Mouse (Mus musculus) thymus, postnatal 10 days (tissue): ENCODE results near the gene Lats1.

ENCODE experiments used
- DNase-seq, 2 experiments: peaks; one replicate each; pipeline ENCODE4 v3.0.0; 2021; ENCODE audit warnings: low spot score in 2 of 2

Lats1 gene

DNA sequence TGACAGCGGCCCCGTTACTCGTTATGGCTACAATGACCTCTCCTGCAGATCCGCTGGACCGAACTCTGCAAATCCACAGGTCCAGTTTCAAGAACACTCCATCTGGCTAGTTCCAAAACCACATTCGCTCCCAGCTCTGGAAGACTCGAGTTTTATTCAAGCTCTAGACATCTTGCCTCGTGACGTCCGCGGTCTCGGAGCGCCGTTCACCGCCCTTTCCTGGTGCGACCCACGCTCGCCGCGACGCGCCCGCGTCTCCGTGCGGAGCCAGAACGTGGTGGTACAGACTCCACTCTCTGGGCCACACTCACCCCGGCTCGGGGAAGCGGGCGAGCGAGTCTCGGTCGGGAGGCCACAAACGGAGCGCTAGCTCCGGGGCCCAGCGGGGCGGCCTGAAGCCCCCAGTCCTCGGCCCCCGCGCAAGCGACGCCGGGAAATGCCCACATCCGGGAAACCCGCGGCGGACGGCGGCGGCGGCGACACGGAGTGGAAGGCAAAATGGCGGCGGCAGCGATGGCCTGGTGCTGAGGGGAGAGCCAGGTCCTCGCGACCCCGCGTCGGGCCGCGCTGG, at the start of gene Lats1, which contains the start of gene Pcmt1:
TSS of gene Lats1 (plus strand) at position 484 of the 571 bp plus-strand sequence.
TSS of gene Pcmt1 (minus strand) at position 406 of the 571 bp plus-strand sequence.
- DNase-seq, result peak; percentile 82 to 89

DNA sequence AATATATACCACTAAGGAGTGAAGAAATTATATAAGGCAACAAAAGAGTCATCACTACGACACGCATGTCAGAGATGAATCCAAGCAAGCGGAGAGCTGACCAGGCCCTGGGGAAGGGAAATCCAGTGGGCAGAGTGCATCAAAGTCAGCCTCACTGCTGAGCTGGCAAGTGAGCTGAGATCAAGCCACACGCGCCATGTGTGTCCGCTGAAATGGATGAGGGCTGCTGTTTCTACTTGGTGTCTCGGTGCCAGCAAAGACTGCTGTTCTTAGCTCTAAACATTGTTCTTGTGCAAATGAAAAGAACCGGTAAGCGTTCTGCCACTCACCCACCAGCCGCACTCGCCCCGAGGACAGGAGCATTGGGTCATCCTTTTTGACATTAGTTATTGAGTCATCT, 40.6 kb upstream of the Lats1 start:
- no peak for DNase-seq

DNA sequence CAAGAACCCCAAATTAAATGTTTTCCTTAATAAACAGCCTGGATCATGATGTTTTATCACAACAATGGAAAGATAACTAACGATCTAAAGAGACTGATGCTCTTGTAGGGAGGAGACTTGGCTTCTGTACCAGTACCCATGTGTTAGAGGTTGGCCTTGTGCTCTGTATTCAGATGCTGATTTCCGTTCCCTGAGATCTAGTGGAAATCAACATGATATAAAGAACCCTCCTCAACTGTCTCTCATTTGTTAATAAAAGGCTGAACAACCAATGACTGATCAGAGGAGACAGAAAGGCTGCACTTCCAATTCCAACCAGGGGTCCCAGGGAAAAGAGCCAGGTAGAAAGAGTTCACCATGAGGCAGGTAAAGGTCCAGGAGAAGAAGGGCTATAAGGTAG, 35.1 kb upstream of the Lats1 start:
- no peak for DNase-seq

DNA sequence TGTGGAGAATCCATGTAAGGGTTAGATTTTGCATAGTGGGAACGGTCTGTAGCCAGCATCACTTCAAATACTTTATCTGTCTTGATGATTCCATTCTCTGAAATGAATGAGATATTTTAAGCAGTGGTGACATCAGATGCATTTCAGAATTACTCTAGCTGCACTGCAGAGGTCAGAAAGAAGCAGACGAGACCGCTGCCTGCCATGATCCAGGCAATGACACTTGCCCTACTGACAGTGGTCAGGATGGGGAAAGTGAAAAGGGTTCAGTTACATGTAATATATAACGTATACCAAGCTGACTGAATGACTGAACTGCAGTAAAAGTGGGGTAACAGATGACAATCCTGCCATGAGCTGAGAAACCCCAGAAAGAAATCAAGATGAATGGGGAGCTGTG, 32.0 kb upstream of the Lats1 start:
- DNase-seq, result no peak

DNA sequence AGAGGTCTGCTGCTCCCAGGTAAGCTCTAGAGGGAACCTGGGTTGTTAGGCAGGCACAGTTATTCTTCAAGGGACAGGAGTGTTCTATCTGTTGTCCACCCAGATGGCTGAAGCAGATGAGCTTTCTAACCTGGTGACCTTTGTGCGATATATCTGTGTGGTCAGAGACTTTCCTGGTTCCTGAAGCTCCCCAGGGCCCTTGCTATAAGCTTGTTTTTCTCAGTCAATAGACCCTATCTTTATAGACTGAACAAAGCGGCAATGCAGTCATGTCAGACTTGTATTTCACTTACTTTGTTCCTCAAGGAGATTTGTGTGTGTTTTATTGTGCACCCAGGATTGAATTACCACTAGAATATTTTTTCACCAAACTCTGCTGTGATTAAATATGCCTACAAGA, 30.0 kb upstream of the Lats1 start:
- no peak for DNase-seq

DNA sequence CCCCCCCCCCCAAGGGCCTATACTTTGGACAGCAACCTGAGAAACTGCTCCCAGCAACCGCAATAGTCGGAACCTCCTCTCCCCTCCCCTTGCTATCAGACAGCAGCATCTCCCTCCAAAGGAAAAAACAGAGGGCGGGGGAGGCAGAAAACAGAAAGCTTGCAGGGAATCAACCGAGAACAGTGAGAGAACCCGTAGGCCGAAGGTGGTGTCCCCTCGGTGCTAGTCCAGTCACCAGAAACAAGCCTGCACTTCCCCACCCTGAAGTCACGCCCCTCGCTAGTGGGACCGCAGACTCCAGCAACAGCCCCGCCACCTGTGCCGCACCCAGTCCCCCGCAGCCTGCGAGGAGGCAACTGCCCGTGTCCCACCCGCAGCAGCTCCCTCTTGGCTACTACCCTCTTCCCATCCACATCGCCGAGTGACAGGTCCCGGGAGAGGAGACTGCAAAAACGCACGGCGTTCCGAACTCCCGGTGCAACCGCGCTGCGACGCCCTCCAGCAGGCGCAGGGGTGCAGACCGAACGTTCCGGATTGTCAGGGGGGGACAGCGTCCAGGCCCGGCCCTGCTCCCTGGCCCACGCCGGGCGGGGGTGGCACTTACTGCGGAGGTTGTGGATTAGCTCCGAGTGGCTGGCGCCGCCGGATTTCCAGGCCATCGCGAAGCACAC, 18.4 kb upstream of the Lats1 start:
- peak in 1 of 2 experiments; percentile 59 for DNase-seq

DNA sequence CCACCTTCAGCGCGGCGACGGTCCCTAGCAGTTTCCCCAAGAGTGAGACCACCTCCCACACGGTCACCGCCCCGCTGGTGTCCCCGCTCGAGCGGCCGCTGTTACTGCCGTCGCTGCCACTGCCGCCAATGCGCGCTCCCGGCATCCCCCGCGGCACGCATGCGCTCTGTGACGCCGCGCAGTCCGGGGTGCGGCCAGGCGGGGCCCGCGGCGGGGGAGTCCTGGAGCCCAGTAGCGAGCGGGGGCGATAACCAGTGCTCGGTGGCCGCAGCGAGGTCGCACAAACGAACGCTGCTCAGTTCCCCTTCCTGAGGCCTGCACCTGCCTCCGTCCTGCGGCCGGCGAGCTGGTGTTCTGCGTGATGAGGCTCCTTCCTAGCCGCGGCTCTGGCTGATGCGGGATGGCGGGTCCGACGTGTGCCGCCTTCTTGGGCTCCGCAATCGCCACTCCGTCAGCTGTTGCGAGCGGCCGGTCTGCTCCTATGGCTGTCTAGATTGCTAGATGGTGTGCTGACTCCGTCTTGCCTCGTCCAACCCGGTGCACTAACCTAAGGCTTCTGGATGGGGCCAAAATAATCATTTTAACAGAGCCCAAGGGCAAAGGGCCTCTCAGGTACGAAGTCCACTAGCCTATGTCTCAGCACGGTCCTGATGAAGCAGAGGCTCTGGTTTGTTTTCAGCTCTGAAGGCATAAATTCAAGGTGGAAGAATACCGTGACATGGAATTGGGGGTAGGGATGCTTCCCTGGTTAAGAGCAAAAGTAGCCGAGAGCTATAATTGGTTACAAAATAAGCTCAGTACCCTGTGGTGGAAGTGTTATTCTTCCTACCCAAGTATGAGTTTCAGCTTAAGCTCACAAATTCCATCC, 17.6 kb upstream of the Lats1 start:
- DNase-seq, result peak; percentile 80 to 88

DNA sequence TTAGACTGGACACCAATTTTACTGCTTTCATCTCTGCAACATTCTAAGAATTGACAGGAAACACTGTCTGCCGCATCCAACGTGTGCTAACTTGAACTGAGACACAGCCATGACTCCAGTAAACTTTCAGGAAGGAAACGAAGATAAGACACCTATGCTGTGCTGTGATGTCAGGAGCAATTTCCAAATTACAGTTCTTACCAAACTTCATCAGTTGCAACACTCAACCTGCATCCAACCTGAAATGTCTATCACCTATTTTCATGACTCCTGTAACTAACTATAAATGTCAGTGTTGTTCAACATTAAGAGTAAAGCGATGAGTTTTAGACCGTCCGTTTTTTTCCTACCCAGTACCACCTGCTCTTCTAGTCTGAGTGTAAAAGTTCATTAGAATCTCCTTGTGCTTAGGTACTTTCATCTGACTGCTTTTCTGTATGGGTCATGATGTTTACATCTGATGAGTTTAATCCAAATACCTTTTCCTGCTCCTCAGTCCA, 16.9 kb upstream of the Lats1 start:
- DNase-seq, result no peak

DNA sequence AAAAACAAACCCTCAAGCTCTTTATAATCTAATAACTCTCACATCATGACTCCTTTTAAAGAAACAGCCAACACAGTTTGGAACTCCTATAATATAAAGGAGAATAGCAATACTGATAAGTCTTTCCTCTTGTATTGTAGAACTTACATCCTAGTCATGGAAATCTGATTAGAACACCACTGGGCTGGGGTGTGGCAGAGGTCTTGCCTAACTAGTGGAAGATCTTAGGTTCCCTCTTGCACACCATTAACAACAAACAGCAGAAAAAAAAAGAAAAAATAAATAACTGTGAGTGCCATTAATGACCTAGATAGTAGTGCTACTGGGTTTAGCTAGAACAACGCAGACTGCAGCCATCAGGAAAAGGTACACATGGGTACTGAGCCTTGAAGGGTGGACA, 16.1 kb upstream of the Lats1 start:
- DNase-seq, result no peak

DNA sequence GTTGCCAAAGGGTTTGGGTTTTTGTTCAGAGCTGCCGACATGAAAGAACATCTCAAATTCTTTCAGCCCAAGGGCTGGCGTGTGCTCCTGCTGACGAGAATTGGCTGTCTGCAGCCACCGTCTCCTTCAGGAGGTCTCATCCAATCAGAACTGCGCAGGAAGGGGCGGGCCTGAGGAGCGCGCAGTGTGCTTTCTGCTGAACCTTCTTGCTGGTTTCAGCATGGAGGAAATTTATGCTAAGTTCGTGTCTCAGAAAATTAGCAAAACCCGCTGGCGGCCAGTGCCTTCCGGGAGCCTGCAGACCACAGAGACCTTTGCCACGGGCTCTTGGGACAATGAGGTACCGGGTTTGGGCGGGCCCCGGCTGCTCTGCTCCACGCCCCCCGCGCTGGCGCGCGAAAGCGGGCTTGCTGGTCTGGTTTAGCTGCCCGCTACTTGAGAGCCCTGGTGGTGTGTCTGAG, 13.6 kb upstream of the Lats1 start, which contains the start of gene Nup43:
TSS of gene Nup43 (plus strand) at position 162 of the 461 bp plus-strand sequence.
- DNase-seq, result peak; percentile 82 to 89

DNA sequence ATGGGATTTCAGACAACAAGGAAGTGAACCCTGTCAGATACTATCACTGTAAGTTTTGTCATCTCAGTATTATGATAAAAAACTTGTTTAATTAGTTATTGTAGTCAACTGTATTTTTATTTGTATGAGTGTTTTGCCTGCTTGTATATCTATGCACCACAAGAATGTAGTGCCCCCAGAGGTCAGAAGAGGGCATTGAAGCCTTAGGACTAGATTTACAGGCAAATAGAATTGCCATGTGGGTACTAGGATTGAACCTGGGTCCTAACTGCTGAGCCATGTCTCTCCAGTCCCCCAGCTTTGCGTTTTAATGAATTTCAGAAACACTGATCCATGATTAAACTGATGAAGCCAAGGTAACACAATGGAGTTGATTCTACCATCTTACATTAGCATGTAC, 7.3 kb upstream of the Lats1 start:
- DNase-seq, result peak in 1 of 2 experiments; percentile 26

DNA sequence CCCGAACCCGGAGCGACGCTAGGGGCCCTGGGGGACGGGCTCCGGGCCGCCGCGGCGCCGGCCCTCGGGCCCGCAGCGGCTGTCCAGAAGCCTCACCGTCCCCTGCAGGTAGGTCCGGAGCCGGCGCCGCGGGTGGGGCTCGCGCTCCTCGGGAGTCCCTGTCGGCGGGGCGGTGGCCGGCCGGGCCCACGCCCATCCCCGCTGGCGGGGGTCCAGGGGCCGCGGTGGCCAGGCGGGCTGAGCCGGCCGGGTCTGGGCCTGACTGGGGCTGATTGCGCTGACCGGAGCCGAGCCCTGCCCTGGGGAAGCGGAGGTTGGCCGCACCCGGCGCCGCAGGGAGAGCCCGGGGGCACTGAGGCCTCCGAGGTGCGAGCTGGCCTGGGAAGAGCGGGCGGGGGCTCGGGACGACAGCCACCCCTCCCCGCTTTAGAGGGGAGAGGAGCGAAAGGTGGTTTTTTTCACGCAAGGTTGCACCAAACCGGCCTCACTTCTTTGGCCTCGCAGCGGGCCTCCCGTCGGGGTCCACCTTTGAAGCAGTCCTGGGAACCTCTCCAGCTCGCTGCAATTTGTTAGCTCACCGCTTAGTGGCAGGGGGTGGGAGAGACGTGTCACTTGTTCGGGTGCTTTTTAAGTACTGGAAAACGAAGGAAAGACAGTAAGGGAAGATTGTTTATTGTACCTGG, 470 bp downstream of the Lats1 start:
- peak; percentile 52 to 58 for DNase-seq

DNA sequence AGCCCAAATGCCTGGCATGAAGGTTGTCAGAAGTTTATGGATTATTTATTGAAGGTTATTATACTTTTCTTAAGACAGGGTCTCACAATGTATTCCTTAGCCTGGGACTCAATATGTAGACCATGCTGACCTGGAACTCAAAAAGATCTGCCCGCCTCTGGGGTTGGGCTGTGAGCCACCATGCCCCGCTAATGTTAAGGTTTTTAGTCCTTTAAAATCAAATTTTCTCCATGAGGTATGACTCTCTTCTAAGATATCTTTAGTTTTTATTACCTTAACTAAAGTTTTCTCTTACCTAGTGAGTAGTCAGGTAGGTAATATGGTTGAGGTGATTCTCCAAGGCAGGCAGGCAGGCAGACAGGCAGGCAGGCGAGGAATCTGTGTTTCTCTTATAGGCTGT, 1.2 kb downstream of the Lats1 start:
- DNase-seq, result no peak

DNA sequence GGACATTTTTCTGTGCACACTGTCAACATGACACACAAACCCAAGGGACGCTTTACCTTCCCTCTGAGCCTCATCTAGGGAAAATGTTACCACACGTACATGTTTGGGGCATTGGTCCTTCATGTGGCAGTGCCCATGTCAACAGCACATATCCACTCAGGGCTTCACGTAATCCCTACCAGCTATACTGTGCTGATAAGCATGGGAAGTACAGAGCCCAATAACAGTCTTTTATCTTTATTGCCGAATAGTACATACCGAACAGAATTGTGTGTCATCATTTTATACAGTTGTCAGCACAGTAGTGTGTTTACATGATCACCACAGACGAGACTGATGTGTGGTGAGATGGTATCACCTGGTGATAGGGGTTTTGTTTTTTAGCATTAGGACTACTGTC, 5.9 kb downstream of the Lats1 start:
- no peak for DNase-seq

DNA sequence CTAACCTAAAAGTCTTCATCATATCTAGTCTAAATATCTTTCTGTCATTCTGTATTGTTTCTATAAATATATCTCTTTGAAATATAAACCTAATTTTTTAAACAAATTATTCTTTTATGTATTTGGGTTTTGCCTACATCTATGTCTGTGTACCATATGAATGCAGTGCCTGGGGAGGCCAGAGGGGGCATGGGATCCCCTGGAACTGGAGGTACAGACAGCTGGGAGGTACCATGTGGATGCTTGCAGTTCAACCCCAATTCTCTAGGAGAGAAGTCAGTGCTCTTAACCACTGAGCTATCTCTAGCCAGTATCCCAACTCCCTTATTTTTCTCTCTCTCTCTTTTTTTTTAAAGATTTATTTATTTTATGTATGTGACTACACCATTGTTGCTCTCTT, 14.3 kb downstream of the Lats1 start:
- peak; percentile 9 to 12 for DNase-seq

DNA sequence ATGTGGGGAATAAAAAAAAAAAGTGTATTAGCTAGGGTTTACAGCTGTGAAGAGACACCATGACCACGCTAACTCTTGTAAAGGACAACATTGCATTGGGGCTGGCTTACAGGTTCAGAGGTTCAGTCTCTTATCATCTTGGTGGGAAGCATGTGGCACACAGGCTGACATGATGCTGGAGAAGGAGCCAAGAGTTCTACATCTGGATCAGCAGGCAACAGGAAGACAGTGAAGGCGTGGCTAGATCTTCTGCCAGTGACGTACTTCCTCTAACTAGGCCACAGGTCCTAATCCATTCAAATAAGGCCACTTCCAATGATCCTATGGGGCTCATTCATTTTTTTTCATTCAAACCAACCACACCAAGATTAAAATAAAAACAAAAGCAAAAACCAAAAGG, 19.1 kb downstream of the Lats1 start:
- no peak for DNase-seq

DNA sequence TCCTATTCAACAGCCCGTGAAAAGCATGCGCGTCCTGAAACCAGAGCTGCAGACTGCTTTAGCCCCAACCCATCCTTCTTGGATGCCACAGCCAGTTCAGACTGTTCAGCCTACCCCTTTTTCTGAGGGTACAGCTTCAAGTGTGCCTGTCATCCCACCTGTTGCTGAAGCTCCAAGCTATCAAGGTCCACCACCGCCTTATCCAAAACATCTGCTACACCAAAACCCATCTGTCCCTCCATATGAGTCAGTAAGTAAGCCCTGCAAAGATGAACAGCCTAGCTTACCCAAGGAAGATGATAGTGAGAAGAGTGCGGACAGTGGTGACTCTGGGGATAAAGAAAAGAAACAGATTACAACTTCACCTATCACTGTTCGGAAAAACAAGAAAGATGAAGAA, 21.6 kb downstream of the Lats1 start:
- DNase-seq, result no peak

DNA sequence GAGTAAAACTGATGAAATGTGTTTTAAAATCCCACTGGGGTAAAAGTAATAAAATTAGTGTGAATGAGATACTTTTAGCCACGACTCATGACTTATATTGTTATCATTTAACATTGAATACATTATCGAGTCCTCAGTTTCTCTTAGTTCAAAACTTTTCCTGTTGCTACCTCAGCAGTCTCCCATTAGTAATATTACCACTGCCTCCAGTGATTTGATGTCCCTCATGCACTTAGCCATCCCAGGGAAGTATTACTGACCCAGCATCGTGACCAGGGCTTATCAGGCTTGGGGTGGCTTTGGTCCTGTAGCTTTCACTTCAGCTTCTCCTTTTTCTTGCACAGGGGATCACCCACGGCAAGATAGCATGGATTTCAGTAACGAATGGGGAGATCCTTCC, 29.1 kb downstream of the Lats1 start:
- DNase-seq, result no peak

DNA sequence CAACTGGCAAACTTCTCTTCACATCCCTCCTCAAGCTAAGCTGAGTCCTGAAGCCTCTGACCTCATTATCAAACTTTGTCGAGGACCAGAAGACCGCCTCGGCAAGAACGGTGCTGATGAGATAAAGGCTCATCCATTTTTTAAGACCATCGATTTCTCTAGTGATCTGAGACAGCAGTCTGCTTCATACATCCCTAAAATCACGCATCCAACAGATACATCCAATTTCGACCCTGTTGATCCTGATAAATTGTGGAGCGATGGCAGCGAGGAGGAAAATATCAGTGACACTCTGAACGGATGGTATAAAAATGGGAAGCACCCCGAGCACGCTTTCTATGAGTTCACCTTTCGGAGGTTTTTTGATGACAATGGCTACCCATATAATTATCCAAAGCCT, 31.5 kb downstream of the Lats1 start:
- no peak for DNase-seq

DNA sequence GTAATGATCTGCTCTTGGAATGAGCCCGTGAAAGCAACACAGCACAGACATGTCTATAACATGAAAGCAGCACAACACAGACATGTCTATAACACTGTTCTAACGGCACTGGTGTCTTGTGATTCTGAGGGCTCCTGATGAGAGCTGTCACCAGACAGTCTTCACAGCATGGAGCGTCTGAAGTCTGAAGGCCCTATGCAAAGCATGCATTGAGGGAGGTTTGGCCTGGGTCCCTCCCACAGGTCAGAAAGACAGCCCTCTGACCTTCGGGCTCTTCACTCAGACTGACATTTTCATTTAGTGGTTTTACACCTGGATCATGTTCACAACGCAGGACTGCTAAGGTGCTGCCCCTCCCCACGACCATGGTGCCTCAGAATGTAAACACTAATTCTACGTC, 34.0 kb downstream of the Lats1 start:
- no peak for DNase-seq

DNA sequence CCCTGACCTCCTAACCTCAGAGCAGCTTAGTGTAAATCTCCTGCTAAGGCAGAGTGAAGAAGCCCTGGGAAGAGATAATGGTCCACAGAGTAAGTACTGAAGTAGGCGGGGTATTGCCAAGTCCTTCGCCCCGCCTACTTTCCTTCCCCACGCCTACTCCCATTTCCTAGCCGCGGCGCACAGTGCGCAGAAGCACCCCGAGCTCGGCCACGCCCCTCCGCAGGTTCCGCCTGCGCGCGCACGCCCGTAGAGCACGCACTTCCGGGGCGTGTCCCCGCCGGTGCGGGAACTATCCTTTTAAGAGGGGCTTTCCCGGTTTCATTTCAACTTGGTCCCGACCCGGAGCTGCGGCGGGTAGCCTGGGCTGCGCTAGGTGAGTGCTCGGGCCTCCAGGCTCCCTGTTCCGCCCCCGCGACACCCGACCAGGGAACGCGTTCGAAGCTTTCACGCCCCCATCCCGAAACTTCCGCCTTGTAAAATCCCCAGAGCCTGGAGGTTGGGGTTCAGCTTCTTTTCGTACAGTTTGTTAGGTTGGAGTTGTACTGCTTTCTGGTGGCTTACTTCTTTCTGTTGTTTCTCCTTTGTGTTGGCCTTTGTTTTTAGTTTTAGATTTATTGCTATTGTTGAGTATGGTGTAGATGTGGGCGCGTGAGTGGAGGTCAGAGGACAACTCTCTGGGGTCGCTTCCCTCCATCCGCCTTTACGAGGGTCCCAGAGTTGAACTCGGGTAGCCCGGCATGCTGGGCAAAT, 44.9 kb downstream of the Lats1 start, which contains the start of gene Katna1:
TSS of gene Katna1 (plus strand) at position 250 of the 750 bp plus-strand sequence.
- DNase-seq, result peak; percentile 91 to 97
